9 mouse cellular contexts compared by ENCODE assay signal in the genomic region with DNA sequence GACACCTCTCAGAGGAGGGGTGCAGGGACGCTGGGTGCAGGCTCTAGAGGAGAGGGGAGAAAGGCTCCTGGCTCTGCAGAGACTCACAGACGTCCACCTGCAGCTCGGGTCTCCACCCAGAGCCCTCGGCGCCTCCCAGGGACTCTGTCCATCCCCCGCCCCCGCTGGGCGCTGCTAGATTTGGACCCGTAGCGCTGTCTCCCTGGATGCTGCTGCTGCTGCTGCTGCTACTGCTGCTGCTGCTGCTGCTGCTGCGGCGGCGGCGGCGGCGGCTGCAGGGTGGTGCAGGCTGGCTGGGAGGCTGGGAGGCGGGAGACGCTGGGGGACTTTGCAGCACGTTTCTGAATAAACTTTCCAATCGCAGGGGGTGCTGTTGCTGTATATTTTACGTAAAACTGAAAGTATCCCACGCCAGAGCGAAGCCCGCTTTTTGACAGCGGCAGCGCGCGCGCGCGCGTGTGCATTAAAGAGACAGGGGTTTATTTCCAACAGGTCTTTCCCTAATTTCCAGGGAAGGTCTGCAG. TPM values are rescaled to one million over a fixed set of nuclear protein-coding genes. Genes with fewer than 3 reads are reported as not detected.
A peak's percentile ranks its signal among the peaks of the same experiment; 100 is the strongest.
DNase-seq lines count a peak whose midpoint lies in the region; ATAC-seq and TF ChIP-seq lines count a peak whose summit lies in the region.
"Had no signal": no experiment of that assay in that cellular context is flagged by ENCODE, and none has a peak within 500 bp of the region (broad histone marks: within the 10 kb centered on the region; RNA-seq: fewer than 3 reads in every experiment).

No protein-coding gene starts in this region.

- no peaks in the 10 kb centered on the region for H3K9me3 ChIP-seq in CH12.LX (replicated peaks; ENCODE audit: low read length)
- H3K9me3 ChIP-seq in forebrain, embryonic 15.5 days = no peaks in the 10 kb centered on the region
- no peaks in the 10 kb centered on the region for H3K9me3 ChIP-seq in hindbrain, embryonic 12.5 days (replicated peaks)

- H3K36me3 ChIP-seq in CH12.LX (replicated peaks in 1 of 2; ENCODE audit: control insufficient read depth in 1 of 2, insufficient read depth in 1 of 2, low read length in 1 of 2) (no peaks in the 10 kb centered on the region), macrophage (ENCODE audit: inconsistent target) (no peaks in the 10 kb centered on the region)
- H3K36me3 ChIP-seq in forebrain, embryonic 15.5 days = no peaks in the 10 kb centered on the region
- H3K36me3 ChIP-seq in hindbrain, embryonic 12.5 days = no peaks in the 10 kb centered on the region

- TF ChIP-seq RAD21 in CH12.LX (IDR thresholded peaks at IDR 0.05; ENCODE audit: low read depth, low read length) = peak; percentile 29

- H3K27me3 ChIP-seq in CH12.LX (replicated peaks) = no peaks in the 10 kb centered on the region
- no peaks in the 10 kb centered on the region for H3K27me3 ChIP-seq in forebrain, embryonic 15.5 days
- H3K27me3 ChIP-seq in hindbrain, embryonic 12.5 days = no peaks in the 10 kb centered on the region

- TF ChIP-seq CTCF in CH12.LX (conservative IDR thresholded peaks at IDR 0.05 in 1 of 2, IDR thresholded peaks at IDR 0.05 in 1 of 2; ENCODE audit: low read depth in 2 of 2, low read length in 2 of 2) = peak in 1 of 2 experiments; percentile 35; a peak in 2 of 4 replicates
- peak; percentile 28 for TF ChIP-seq CTCF in left cerebral cortex, adult 2 months (IDR thresholded peaks at IDR 0.05)

- H3K9ac ChIP-seq in CH12.LX (ENCODE audit: insufficient read depth, low read depth) = peak overlapping the region; percentile 34; the same call in 1 of the 2 replicates
- peak overlapping the region; percentile 97 for H3K9ac ChIP-seq in forebrain, embryonic 15.5 days (replicated peaks)
- peak overlapping the region; percentile 97 for H3K9ac ChIP-seq in hindbrain, embryonic 12.5 days

- no peaks in the 10 kb centered on the region for H3K79me2 ChIP-seq in CH12.LX (replicated peaks; ENCODE audit: control insufficient read depth, extremely low read depth, insufficient read depth, poor library complexity, severe bottlenecking)
- no peaks in the 10 kb centered on the region for H3K79me2 ChIP-seq in macrophage (ENCODE audit: inconsistent target)

- dilution Hi-C loops in CH12.LX (cut with MboI; ENCODE audit: extremely low pct_ligation_motif_present, extremely low pct_unique_long_range_greater_than_20kb, low sequenced_read_pairs) = no loop called here

- H3K4me2 ChIP-seq in CH12.LX (ENCODE audit: insufficient read depth, low read depth, poor library complexity, severe bottlenecking) = peak overlapping the region; percentile 98
- peak overlapping the region; percentile 87 for H3K4me2 ChIP-seq in forebrain, embryonic 15.5 days (replicated peaks)
- H3K4me2 ChIP-seq in hindbrain, embryonic 12.5 days (replicated peaks) = peak overlapping the region; percentile 90

- DNase-seq in CH12.LX (ENCODE audit: extremely low read depth) = peak; percentile 86
- DNase-seq in adrenal gland, postnatal 36 days = peak; percentile 56 to 73
- DNase-seq in left cerebral cortex, adult 2 months (ENCODE audit: extremely low spot score in 1 of 2, low spot score in 2 of 2) = peak; percentile 73 to 80
- DNase-seq in retina, postnatal 1 day = peak; percentile 90
- peak; percentile 82 for DNase-seq in thymus, postnatal 4 days

- ATAC-seq in forebrain, embryonic 15.5 days (replicated peaks) = peak; percentile 55
- peak; percentile 9; the same call in 1 of the 2 replicates for ATAC-seq in hindbrain, embryonic 12.5 days (ENCODE audit: low FRiP score)

- no peak for TF ChIP-seq POLR2A in CH12.LX (IDR thresholded peaks at IDR 0.05; ENCODE audit: low read depth, low read length)

- H3K4me1 ChIP-seq in CH12.LX (ENCODE audit: control insufficient read depth in 1 of 2, insufficient read depth in 2 of 2) = peaks cover 0 to 6% of the 10 kb centered on the region in 2 experiments; a peak in 2 of 4 replicates
- peaks cover 28% of the 10 kb centered on the region for H3K4me1 ChIP-seq in forebrain, embryonic 15.5 days
- H3K4me1 ChIP-seq in hindbrain, embryonic 12.5 days = peaks cover 15% of the 10 kb centered on the region; the same call in 1 of the 2 replicates

- intact Hi-C loops in left cerebral cortex, adult 2 months (cut with DNase I) = loop anchor here (2.0 to 10.0 kb wide), 4 partner anchors 15 to 1996 kb away; no protein-coding TSS in a partner anchor

- no peak for TF ChIP-seq EP300 in CH12.LX (IDR thresholded peaks at IDR 0.05; ENCODE audit: low read length)

- H3K27ac ChIP-seq in CH12.LX (ENCODE audit: insufficient read depth, low read depth) (no peak overlapping the region), macrophage (no peak overlapping the region)
- peak overlapping the region; percentile 98 for H3K27ac ChIP-seq in forebrain, embryonic 15.5 days (replicated peaks)
- H3K27ac ChIP-seq in hindbrain, embryonic 12.5 days = peak overlapping the region; percentile 98
- peak overlapping the region; percentile 97 for H3K27ac ChIP-seq in left cerebral cortex, adult 2 months

- in situ Hi-C loops in CH12.LX (cut with MboI; ENCODE audit: low pct_ligation_motif_present, low pct_unique_long_range_greater_than_20kb, low sequenced_read_pairs) = no loop called here

- WGBS in forebrain, embryonic 15.5 days = under 1% methylated on average over 32 of the region's 32 CpGs
- under 1% methylated on average over 32 of the region's 32 CpGs for WGBS in hindbrain, embryonic 12.5 days
- WGBS in macrophage (ENCODE audit: missing documents) = 2% methylated on average over 32 of the region's 32 CpGs

- H3K4me3 ChIP-seq in CH12.LX (replicated peaks in 1 of 3; ENCODE audit: low read depth in 2 of 3, low read length in 2 of 3, poor library complexity in 1 of 3) (peak overlapping the region; percentile 51 to 93 (median 76)), macrophage (ENCODE audit: inconsistent target) (peak overlapping the region; percentile 58)
- H3K4me3 ChIP-seq in forebrain, embryonic 15.5 days = peak overlapping the region; percentile 72
- H3K4me3 ChIP-seq in hindbrain, embryonic 12.5 days = peak overlapping the region; percentile 67
- H3K4me3 ChIP-seq in left cerebral cortex, adult 2 months = peak overlapping the region; percentile 75

TF ChIP-seq in CH12.LX, 34 proteins besides CTCF, POLR2A, EP300 and RAD21:
- peak; percentile 49 for TF ChIP-seq ETS1 (conservative IDR thresholded peaks at IDR 0.05; ENCODE audit: low read depth, low read length)
- TF ChIP-seq MAFK (IDR thresholded peaks at IDR 0.05; ENCODE audit: insufficient replicate concordance, low read length) = no peak
- peak; percentile 49; the same call in 1 of the 2 replicates for TF ChIP-seq NRF1 (IDR thresholded peaks at IDR 0.05; ENCODE audit: low read depth, low read length)
- TF ChIP-seq SMC3 (IDR thresholded peaks at IDR 0.05; ENCODE audit: low read depth, low read length) = peak; percentile 4; the same call in 1 of the 2 replicates
- no peak for TF ChIP-seq GABPA (IDR thresholded peaks at IDR 0.05; ENCODE audit: insufficient replicate concordance, low read depth, low read length)
- TF ChIP-seq UBTF (IDR thresholded peaks at IDR 0.05; ENCODE audit: low read depth, low read length) = no peak
- TF ChIP-seq HCFC1 (IDR thresholded peaks at IDR 0.05; ENCODE audit: low read depth, low read length) = no peak
- peak; percentile 42; the same call in 1 of the 2 replicates for TF ChIP-seq MAZ (IDR thresholded peaks at IDR 0.05; ENCODE audit: low read depth, low read length)
- no peak for TF ChIP-seq NELFE (IDR thresholded peaks at IDR 0.05; ENCODE audit: low read depth, low read length)
- no peak; the same call in 1 of the 2 replicates for TF ChIP-seq IRF4 (IDR thresholded peaks at IDR 0.05; ENCODE audit: low read depth, low read length)
- TF ChIP-seq MXI1 (IDR thresholded peaks at IDR 0.05; ENCODE audit: low read depth, low read length) = peak; percentile 54
- TF ChIP-seq BHLHE40 (IDR thresholded peaks at IDR 0.05; ENCODE audit: low read depth, low read length) = peak; percentile 89
- TF ChIP-seq MEF2A (IDR thresholded peaks at IDR 0.05; ENCODE audit: borderline replicate concordance, low read depth, low read length) = no peak
- peak; percentile 32; the same call in 1 of the 2 replicates for TF ChIP-seq SIN3A (IDR thresholded peaks at IDR 0.05; ENCODE audit: low read length)
- TF ChIP-seq ZC3H11A (IDR thresholded peaks at IDR 0.05; ENCODE audit: low read depth, low read length) = no peak

RNA-seq across cellular contexts. Expression of gene A830031A19Rik, which starts 1.3 kb away (rescaled TPM):
- total RNA-seq in CH12.LX (2012; rRNA removed) = not detected in 2 replicates
- total RNA-seq in CH12.LX (2014; rRNA removed) = not detected in 2 replicates
- polyA plus RNA-seq in CH12.LX (2012; ENCODE audit: insufficient read length, low read depth) = not detected in 2 replicates
- total RNA-seq in adrenal gland, postnatal 36 days (2021) = not detected
- 0.26 TPM in 1 of 2 replicates, not detected in the other for polyA plus RNA-seq in forebrain, embryonic 15.5 days (2015; fragmentation: Nextera tagmentation; extraction: Ambion mirVana)
- not detected in 2 replicates for polyA plus RNA-seq in hindbrain, embryonic 12.5 days (2016; fragmentation: Nextera tagmentation; extraction: Ambion mirVana)
- 1 to 10 TPM in 1 of 2 experiments, under 1 TPM in 1; 0.82 to 1.4 TPM for total RNA-seq in left cerebral cortex, adult 2 months (2021)
- not detected for total RNA-seq in macrophage (2018; cell fraction: chromatin; rRNA removed)
- total RNA-seq in macrophage (2018; cell fraction: cytosol; rRNA removed) = not detected
- not detected for total RNA-seq in macrophage (2018; cell fraction: nucleus; rRNA removed)
- not detected in 3 replicates for polyA plus RNA-seq in macrophage (2018)
- total RNA-seq: gastrocnemius, postnatal 4 days had no signal

RNA-seq across cellular contexts. Expression of gene Bcl11a, which starts 1.7 kb away (rescaled TPM):
- total RNA-seq in CH12.LX (2012; rRNA removed) (6.8 and 9.0 TPM in 2 replicates), CH12.LX (2014; rRNA removed) (13.4 and 13.9 TPM in 2 replicates)
- polyA plus RNA-seq in CH12.LX (2012; ENCODE audit: insufficient read length, low read depth) (52.1 and 57.9 TPM in 2 replicates), macrophage (2018) (0.05 to 0.32 TPM (median 0.10 TPM) in 3 replicates)
- 1 to 10 TPM; 4.9 to 5.4 TPM for total RNA-seq in adrenal gland, postnatal 36 days (2021)
- 204 and 215 TPM in 2 replicates for polyA plus RNA-seq in forebrain, embryonic 15.5 days (2015; fragmentation: Nextera tagmentation; extraction: Ambion mirVana)
- polyA plus RNA-seq in hindbrain, embryonic 12.5 days (2016; fragmentation: Nextera tagmentation; extraction: Ambion mirVana) = 89.1 and 94.8 TPM in 2 replicates
- total RNA-seq in left cerebral cortex, adult 2 months (2021) = 100 to 1,000 TPM; 101 to 103 TPM
- total RNA-seq in macrophage (2018; cell fraction: chromatin; rRNA removed) = 1 to 10 TPM in 2 of 26 experiments, under 1 TPM in 23, not detected in 1; 0.19 to 2.5 (median 0.43) TPM
- 1 to 10 TPM in 1 of 26 experiments, under 1 TPM in 25; 0.03 to 1.0 (median 0.21) TPM for total RNA-seq in macrophage (2018; cell fraction: cytosol; rRNA removed)
- 1 to 10 TPM in 12 of 26 experiments, under 1 TPM in 14; 0.31 to 6.8 (median 0.94) TPM for total RNA-seq in macrophage (2018; cell fraction: nucleus; rRNA removed)

Comparison
In these comparisons a context has a peak if more than half of its experiments do, and no peak if none do; other contexts are left out.
1. H3K27ac ChIP-seq: peak in forebrain, embryonic 15.5 days (single experiment), hindbrain, embryonic 12.5 days (single experiment) and left cerebral cortex, adult 2 months (single experiment); none in CH12.LX (single experiment) and macrophage (single experiment).
2. H3K9ac ChIP-seq: peak in every context shown above with its lines; median percentile 97 in forebrain, embryonic 15.5 days; 97 in hindbrain, embryonic 12.5 days; 34 in CH12.LX.
3. RNA of gene Bcl11a, which starts 1.7 kb away (polyA plus RNA-seq): 204 to 215 TPM in forebrain, embryonic 15.5 days, 89.1 to 94.8 TPM in hindbrain, embryonic 12.5 days and 52.1 to 57.9 TPM in CH12.LX; 0.05 to 0.32 TPM in macrophage; every median in the first group is over 10 times any median in the second.
4. Peak in every context shown above with its lines, with median percentiles within 50 percentile points of each other: DNase-seq, H3K4me2 ChIP-seq and H3K4me3 ChIP-seq.